Mouse (Mus musculus) embryonic facial prominence, embryonic 13.5 days (tissue): ENCODE measurements around the gene Retreg2. TPM values are rescaled to one million over a fixed set of nuclear protein-coding genes. Genes with fewer than 3 reads are reported as not detected.

Experiments used
- ATAC-seq: fragments of 200-750 bp; cut with Nextera tagmentation; 2 replicates; pipeline ENCODE4 v1.8.0; 2017; ENCODE audit warnings: low read depth; ENCODE audit not compliant: insufficient number of reproducible peaks, insufficient read depth, low FRiP score, low TSS enrichment
- H3K27ac ChIP-seq: fragments of 300-500 bp; sonication (generic); 2 replicates; pipeline ENCODE4 v1.5.1; 2015; ENCODE audit warnings: moderate library complexity, mild to moderate bottlenecking, inconsistent platforms
- H3K27me3 ChIP-seq: fragments of 300-500 bp; sonication (generic); 2 replicates; pipeline ENCODE4 v1.6.1; 2015; ENCODE audit warnings: mild to moderate bottlenecking, inconsistent platforms
- H3K36me3 ChIP-seq: fragments of 300-500 bp; sonication (generic); 2 replicates; pipeline ENCODE4 v1.6.1; 2015; ENCODE audit warnings: mild to moderate bottlenecking, inconsistent platforms
- H3K4me1 ChIP-seq: fragments of 300-500 bp; sonication (generic); 2 replicates; pipeline ENCODE4 v1.6.1; 2015; ENCODE audit warnings: inconsistent platforms
- H3K4me2 ChIP-seq: fragments of 300-500 bp; sonication (generic); 2 replicates; pipeline ENCODE4 v1.6.1; 2015; ENCODE audit warnings: moderate library complexity, mild to moderate bottlenecking, inconsistent platforms
- H3K4me3 ChIP-seq: fragments of 300-500 bp; sonication (generic); 2 replicates; pipeline ENCODE4 v1.5.1; 2015; ENCODE audit warnings: mild to moderate bottlenecking, inconsistent platforms
- H3K9ac ChIP-seq: fragments of 300-500 bp; sonication (generic); 2 replicates; pipeline ENCODE4 v1.6.1; 2015; ENCODE audit warnings: mild to moderate bottlenecking, inconsistent platforms
- H3K9me3 ChIP-seq: fragments of 300-500 bp; sonication (generic); 2 replicates; pipeline ENCODE4 v1.6.1; 2016; ENCODE audit warnings: inconsistent platforms
- WGBS: fragments of 180-500 bp; shearing (Covaris S2); methylation state at CpG from one replicate; pipeline ENCODE4 v1.1.7; 2015; ENCODE audit warnings: mixed read lengths; 5-methylcytosine and 5-hydroxymethylcytosine counted together
- polyA plus RNA-seq: library from polyadenylated mRNA; unstranded; fragments of >200 nt; fragmentation: Nextera tagmentation; extraction: Ambion mirVana; gene quantifications from 2 replicates; pipeline ENCODE4 v1.2.1, GENCODE M21; 2015

Gene Retreg2
- polyA plus RNA-seq = 39.4 and 45.1 TPM in 2 replicates

- WGBS = under 1% methylated on average over 90 of the region's 91 CpGs
- Histone ChIP-seq H3K9ac (peak within 1 kb of the TSS; percentile 96), H3K4me2 (peak within 1 kb of the TSS; percentile 95), H3K4me1 (peaks cover 26% of the 10 kb centered on the region), H3K36me3 (peaks cover 59% of the 10 kb centered on the region), H3K9me3 (no peaks in the 10 kb centered on the region), H3K27ac (peak within 1 kb of the TSS; percentile 97), H3K4me3 (peak within 1 kb of the TSS; percentile 93), H3K27me3 (no peaks in the 10 kb centered on the region)
- peak; percentile 87 for ATAC-seq
Observed at GRCm38 (mm10) chr1:75142301-75143261, at the start of gene Retreg2, which contains the start of gene Cnppd1. Gene Retreg2, plus strand, starts transcription at chr1:75142778. Gene Cnppd1, minus strand, starts transcription at chr1:75142711.

GRCm38 (mm10) chr1:75122211-75122610 lies 20.4 kb upstream of the Retreg2 start:
- no peak for ATAC-seq
- H3K4me3 ChIP-seq = no peak overlapping the region
- H3K27ac ChIP-seq = no peak overlapping the region
- 77% methylated on average over 3 of the region's 3 CpGs for WGBS
- no peak overlapping the region for H3K9ac ChIP-seq
- H3K9me3 ChIP-seq = no peaks in the 10 kb centered on the region
- no peak overlapping the region for H3K4me2 ChIP-seq
- no peaks in the 10 kb centered on the region for H3K36me3 ChIP-seq
- peaks cover 12% of the 10 kb centered on the region for H3K4me1 ChIP-seq
- H3K27me3 ChIP-seq = no peaks in the 10 kb centered on the region

GRCm38 (mm10) chr1:75124346-75125321 lies 17.9 kb upstream of the Retreg2 start, which contains the start of gene Nhej1:
Gene Nhej1, minus strand, starts transcription at chr1:75125200.
- WGBS = 1% methylated on average over 56 of the region's 56 CpGs
- ATAC-seq = peak; percentile 94

GRCm38 (mm10) chr1:75125418-75125817 lies 17.2 kb upstream of the Retreg2 start:
- H3K27ac ChIP-seq = peak overlapping the region; percentile 98
- peaks cover 4% of the 10 kb centered on the region; the same call in 1 of the 2 replicates for H3K27me3 ChIP-seq
- H3K9ac ChIP-seq = peak overlapping the region; percentile 76; the same call in 1 of the 2 replicates
- ATAC-seq = no peak
- H3K4me1 ChIP-seq = peaks cover 12% of the 10 kb centered on the region
- 39% methylated on average over 5 of the region's 5 CpGs for WGBS
- no peaks in the 10 kb centered on the region for H3K9me3 ChIP-seq
- no peaks in the 10 kb centered on the region for H3K36me3 ChIP-seq
- H3K4me3 ChIP-seq = peak overlapping the region; percentile 60
- H3K4me2 ChIP-seq = peak overlapping the region; percentile 58

More at GRCm38 (mm10) chr1:75124346-75125321, 17.9 kb upstream of the Retreg2 start, which contains the start of gene Nhej1:
- Histone ChIP-seq H3K36me3 (no peaks in the 10 kb centered on the region), H3K27me3 (peaks cover 4% of the 10 kb centered on the region; the same call in 1 of the 2 replicates), H3K9ac (peak within 1 kb of the TSS; percentile 76), H3K9me3 (no peaks in the 10 kb centered on the region), H3K27ac (peak within 1 kb of the TSS; percentile 98), H3K4me2 (peak within 1 kb of the TSS; percentile 58), H3K4me1 (peaks cover 12% of the 10 kb centered on the region), H3K4me3 (peak within 1 kb of the TSS; percentile 60)

GRCm38 (mm10) chr1:75128641-75129040 lies 13.9 kb upstream of the Retreg2 start:
- Histone ChIP-seq H3K36me3 (no peaks in the 10 kb centered on the region), H3K4me1 (peaks cover 12% of the 10 kb centered on the region), H3K4me3 (no peak overlapping the region), H3K27ac (no peak overlapping the region), H3K9me3 (no peaks in the 10 kb centered on the region), H3K4me2 (no peak overlapping the region), H3K9ac (no peak overlapping the region), H3K27me3 (peaks cover 9% of the 10 kb centered on the region)
- no peak for ATAC-seq
- 75% methylated on average over 3 of the region's 3 CpGs for WGBS

- Histone ChIP-seq H3K9ac (0 out of 2 replicates have a peak within 1 kb of the TSS, but pooled peaks have one; percentile 2), H3K9me3 (no peaks in the 10 kb centered on the region), H3K4me3 (no peak within 1 kb of the TSS), H3K4me1 (no peaks in the 10 kb centered on the region), H3K27me3 (peaks cover 9% of the 10 kb centered on the region), H3K4me2 (no peak within 1 kb of the TSS), H3K27ac (no peak within 1 kb of the TSS), H3K36me3 (peaks cover 35% of the 10 kb centered on the region)
- WGBS = 66% methylated on average over 12 of the region's 12 CpGs
- no peak for ATAC-seq
Observed at GRCm38 (mm10) chr1:75133421-75134207, 9.0 kb upstream of the Retreg2 start, which contains the start of gene Slc23a3. Gene Slc23a3, minus strand, starts transcription at chr1:75133890.

GRCm38 (mm10) chr1:75136293-75136692 lies 6.3 kb upstream of the Retreg2 start:
- Histone ChIP-seq H3K27ac (no peak overlapping the region), H3K27me3 (peaks cover 5% of the 10 kb centered on the region; the same call in 1 of the 2 replicates), H3K9me3 (no peaks in the 10 kb centered on the region), H3K4me2 (no peak overlapping the region), H3K4me1 (peaks cover 12% of the 10 kb centered on the region), H3K4me3 (no peak overlapping the region), H3K9ac (no peak overlapping the region), H3K36me3 (peaks cover 48% of the 10 kb centered on the region)
- ATAC-seq = no peak
- 89% methylated on average over 6 of the region's 6 CpGs for WGBS

- no peak overlapping the region for H3K9ac ChIP-seq
- ATAC-seq = no peak
- 82% methylated on average over 3 of the region's 3 CpGs for WGBS
- no peak overlapping the region for H3K4me3 ChIP-seq
- H3K36me3 ChIP-seq = peaks cover 48% of the 10 kb centered on the region
- H3K4me2 ChIP-seq = no peak overlapping the region
- H3K9me3 ChIP-seq = no peaks in the 10 kb centered on the region
- H3K27ac ChIP-seq = no peak overlapping the region
- peaks cover 5% of the 10 kb centered on the region; the same call in 1 of the 2 replicates for H3K27me3 ChIP-seq
- H3K4me1 ChIP-seq = peaks cover 12% of the 10 kb centered on the region
Observed at GRCm38 (mm10) chr1:75136730-75137129, 5.8 kb upstream of the Retreg2 start.

- WGBS = 92% methylated on average over 2 of the region's 2 CpGs
- Histone ChIP-seq H3K27me3 (no peaks in the 10 kb centered on the region), H3K36me3 (peaks cover 48% of the 10 kb centered on the region), H3K9me3 (no peaks in the 10 kb centered on the region), H3K9ac (no peak overlapping the region), H3K4me1 (peaks cover 16% of the 10 kb centered on the region), H3K4me2 (no peak overlapping the region), H3K4me3 (no peak overlapping the region), H3K27ac (no peak overlapping the region)
- ATAC-seq = no peak
Observed at GRCm38 (mm10) chr1:75138448-75138847, 4.1 kb upstream of the Retreg2 start.

GRCm38 (mm10) chr1:75140601-75141190 lies 1.9 kb upstream of the Retreg2 start:
- no peak overlapping the region for H3K27ac ChIP-seq
- H3K9ac ChIP-seq = peak overlapping the region; percentile 96
- H3K9me3 ChIP-seq = no peaks in the 10 kb centered on the region
- H3K4me2 ChIP-seq = peak overlapping the region; percentile 95
- H3K4me1 ChIP-seq = peaks cover 26% of the 10 kb centered on the region
- peaks cover 58% of the 10 kb centered on the region for H3K36me3 ChIP-seq
- 61% methylated on average over 4 of the region's 4 CpGs for WGBS
- no peaks in the 10 kb centered on the region for H3K27me3 ChIP-seq
- H3K4me3 ChIP-seq = peak overlapping the region; percentile 93
- ATAC-seq = no peak
